Mouse (Mus musculus): Measurements from ENCODE around the gene Gm6588. TPM values are rescaled to one million over a fixed set of nuclear protein-coding genes. Genes with fewer than 3 reads are reported as not detected.

Gm6588 gene
- total RNA-seq, 2 experiments from 2014 or later: not detected

DNA sequence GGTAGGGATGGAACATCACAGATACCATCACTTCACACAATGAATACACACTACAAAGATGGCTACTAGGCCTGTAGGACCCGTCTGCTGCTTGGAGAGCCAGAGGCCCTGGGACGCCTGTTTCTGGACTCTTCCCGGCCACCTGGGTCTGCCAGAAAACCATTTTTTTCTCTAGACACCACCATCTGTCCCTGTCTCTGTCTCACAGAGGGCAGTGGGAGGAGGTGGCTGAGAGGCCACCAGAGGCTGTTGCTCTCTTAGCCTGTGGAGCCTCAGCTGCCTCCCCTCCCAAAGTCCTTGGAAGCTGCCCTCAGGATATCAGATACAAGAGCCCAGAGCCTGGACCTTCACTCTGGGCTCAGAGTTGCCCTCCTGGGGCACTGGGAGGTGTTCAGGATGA is 10.7 kb downstream of the Gm6588 start:
- intact Hi-C loops (cut with DNase I): loop anchor here (5.0 to 10.0 kb wide), 2 partner anchors 117 to 595 kb away; partner anchors contain the start of gene Sez6l
- DNase-seq (ENCODE audit: low spot score in 2 of 2): no peak

- intact Hi-C loops (cut with DNase I): loop anchor here (5.0 to 10.0 kb wide), 2 partner anchors 396 to 588 kb away; no protein-coding TSS in a partner anchor
- DNase-seq (ENCODE audit: low spot score in 2 of 2): peak in 1 of 2 experiments; percentile 40
These were observed 17.1 kb downstream of the Gm6588 start for GRCm38 (mm10) chr5:112466331-112466730.

DNA sequence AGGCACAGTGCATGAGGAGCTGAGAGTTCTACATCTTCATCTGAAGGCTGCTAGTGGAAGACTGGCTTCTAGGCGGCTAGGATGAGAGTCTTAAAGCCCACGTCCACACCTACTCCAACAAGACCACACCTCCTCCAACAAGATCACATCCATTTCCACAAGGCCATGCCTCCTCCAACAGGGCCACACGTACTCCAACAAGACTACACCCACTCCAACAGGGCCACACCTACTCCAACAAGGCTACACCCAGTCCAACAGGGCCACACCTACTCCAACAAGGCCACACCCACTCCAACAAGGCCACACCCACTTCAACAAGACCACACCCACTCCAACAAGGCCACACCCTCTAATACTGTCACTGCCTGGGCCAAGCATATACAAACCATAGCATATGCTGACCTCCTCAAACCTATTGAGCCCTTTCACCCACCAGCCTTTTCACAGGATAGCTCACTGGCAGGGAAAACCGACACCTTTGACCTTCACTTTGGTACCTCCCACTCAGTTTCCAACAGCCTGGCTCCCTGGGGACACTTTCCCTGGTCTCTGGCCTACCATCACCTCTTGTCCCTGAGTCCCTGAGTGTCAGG is 19.9 kb downstream of the Gm6588 start:
- no peak for DNase-seq (ENCODE audit: low spot score in 2 of 2)
- intact Hi-C loops (cut with DNase I): loop anchor here (2.0 to 10.0 kb wide), 3 partner anchors 106 to 586 kb away; no protein-coding TSS in a partner anchor

DNA sequence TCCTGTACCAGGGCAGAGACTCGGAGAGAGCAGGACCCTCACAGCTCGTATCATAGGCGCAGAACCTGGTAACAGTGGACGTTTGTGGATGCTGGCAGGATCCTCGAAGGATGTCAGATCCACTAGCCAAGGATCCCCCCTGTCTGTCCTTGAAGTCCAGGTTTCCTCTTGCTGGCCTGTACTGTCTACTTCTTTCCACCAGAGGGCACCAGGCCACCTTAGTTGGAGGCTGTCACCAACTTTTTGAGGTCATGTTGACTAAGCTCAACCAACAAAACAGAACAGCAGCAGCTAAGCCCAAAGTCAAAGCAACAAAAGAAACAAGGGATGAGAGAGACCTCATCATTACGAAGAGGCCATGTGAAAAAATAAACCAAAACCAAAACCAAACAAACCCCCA is 20.9 kb downstream of the Gm6588 start:
- peak; percentile 65 to 72 for DNase-seq (ENCODE audit: low spot score in 2 of 2)
- intact Hi-C loops (cut with DNase I): loop anchor here (5.0 kb wide), 1 partner anchor 177 kb away; no protein-coding TSS in a partner anchor

GRCm38 (mm10) chr5:112473453-112473852 is 24.2 kb downstream of the Gm6588 start:
- intact Hi-C loops (cut with DNase I): loop anchor here (5.0 kb wide), 1 partner anchor 174 kb away; no protein-coding TSS in a partner anchor
- DNase-seq (ENCODE audit: low spot score in 2 of 2): no peak

- DNase-seq (ENCODE audit: low spot score in 2 of 2): no peak
- intact Hi-C loops (cut with DNase I): no loop called here
These were observed 32.8 kb downstream of the Gm6588 start for GRCm38 (mm10) chr5:112481946-112482410.

- DNase-seq (ENCODE audit: low spot score in 2 of 2): no peak
- intact Hi-C loops (cut with DNase I): no loop called here
These were observed 33.3 kb downstream of the Gm6588 start for GRCm38 (mm10) chr5:112482551-112482950.

DNA sequence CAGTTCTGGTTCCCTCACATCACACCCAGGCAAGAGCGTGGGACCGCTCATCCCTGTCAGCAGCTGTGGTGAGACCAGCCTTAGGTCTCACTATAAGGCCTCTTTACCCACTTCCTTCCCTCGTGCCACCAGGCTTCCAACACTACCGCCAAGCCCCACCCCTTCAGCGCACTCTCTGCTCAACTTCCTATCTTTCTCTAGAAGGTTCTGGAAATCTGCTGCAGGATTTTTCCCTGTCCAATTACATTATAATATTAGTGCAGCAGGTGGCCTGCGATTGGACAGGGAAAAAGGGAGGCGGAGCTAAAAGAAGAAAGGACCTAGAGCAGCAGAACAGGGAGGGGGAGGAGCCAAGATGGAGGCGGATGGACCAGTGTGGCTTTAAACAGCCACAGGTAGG is 33.8 kb downstream of the Gm6588 start:
- DNase-seq (ENCODE audit: low spot score in 2 of 2): no peak

GRCm38 (mm10) chr5:112484924-112485715 is 35.9 kb downstream of the Gm6588 start:
- intact Hi-C loops (cut with DNase I): no loop called here
- no peak for DNase-seq (ENCODE audit: low spot score in 2 of 2)

More for the DNA sequence above, 33.8 kb downstream of the Gm6588 start:
- intact Hi-C loops (cut with DNase I): no loop called here

GRCm38 (mm10) chr5:112486415-112486814 is 37.2 kb downstream of the Gm6588 start:
- intact Hi-C loops (cut with DNase I): no loop called here

GRCm38 (mm10) chr5:112487504-112487903 is 38.3 kb downstream of the Gm6588 start:
- intact Hi-C loops (cut with DNase I): no loop called here
- no peak for DNase-seq (ENCODE audit: low spot score in 2 of 2)

More at GRCm38 (mm10) chr5:112486415-112486814, 37.2 kb downstream of the Gm6588 start:
- DNase-seq (ENCODE audit: low spot score in 2 of 2): no peak

- no peak for DNase-seq (ENCODE audit: low spot score in 2 of 2)
- intact Hi-C loops (cut with DNase I): no loop called here
These were observed 39.0 kb downstream of the Gm6588 start for GRCm38 (mm10) chr5:112488101-112488776.

GRCm38 (mm10) chr5:112491489-112491888 is 42.3 kb downstream of the Gm6588 start:
- intact Hi-C loops (cut with DNase I): no loop called here
- no peak for DNase-seq (ENCODE audit: low spot score in 2 of 2)

- intact Hi-C loops (cut with DNase I): no loop called here
- peak; percentile 47 to 79 for DNase-seq (ENCODE audit: low spot score in 2 of 2)
These were observed 44.3 kb downstream of the Gm6588 start for GRCm38 (mm10) chr5:112493492-112493891.

DNA sequence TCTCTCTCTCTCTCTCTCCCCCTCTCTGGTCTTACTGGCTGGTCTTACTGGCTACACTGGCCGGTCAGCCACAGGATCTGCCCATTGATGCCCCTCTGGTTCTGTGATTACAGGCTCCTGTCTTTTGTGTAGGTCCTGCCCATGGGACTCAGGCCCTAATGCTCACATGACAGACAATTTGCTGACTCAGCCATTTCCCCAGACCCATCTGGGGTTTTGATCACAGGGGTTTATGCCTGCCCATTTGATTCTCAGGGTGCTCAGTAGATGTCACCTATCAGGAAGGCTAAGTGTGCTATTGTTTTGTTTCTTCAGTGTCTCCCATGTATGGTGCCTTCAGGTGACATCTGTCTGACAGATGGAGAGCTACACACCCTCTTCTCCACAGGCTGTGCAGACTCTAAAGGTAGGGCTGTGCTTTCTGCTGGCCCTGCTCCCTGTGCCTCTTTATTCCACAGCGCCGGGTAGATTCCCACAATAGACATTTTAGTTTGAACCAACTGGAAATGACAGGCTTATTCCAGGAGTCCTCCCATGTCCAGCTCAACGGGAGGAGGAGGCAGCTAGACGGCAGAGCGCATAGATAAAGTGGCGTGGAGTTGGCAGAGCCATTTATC is 47.6 kb downstream of the Gm6588 start:
- intact Hi-C loops (cut with DNase I): no loop called here
- peak in 1 of 2 experiments; percentile 51 for DNase-seq (ENCODE audit: low spot score in 2 of 2)

DNA sequence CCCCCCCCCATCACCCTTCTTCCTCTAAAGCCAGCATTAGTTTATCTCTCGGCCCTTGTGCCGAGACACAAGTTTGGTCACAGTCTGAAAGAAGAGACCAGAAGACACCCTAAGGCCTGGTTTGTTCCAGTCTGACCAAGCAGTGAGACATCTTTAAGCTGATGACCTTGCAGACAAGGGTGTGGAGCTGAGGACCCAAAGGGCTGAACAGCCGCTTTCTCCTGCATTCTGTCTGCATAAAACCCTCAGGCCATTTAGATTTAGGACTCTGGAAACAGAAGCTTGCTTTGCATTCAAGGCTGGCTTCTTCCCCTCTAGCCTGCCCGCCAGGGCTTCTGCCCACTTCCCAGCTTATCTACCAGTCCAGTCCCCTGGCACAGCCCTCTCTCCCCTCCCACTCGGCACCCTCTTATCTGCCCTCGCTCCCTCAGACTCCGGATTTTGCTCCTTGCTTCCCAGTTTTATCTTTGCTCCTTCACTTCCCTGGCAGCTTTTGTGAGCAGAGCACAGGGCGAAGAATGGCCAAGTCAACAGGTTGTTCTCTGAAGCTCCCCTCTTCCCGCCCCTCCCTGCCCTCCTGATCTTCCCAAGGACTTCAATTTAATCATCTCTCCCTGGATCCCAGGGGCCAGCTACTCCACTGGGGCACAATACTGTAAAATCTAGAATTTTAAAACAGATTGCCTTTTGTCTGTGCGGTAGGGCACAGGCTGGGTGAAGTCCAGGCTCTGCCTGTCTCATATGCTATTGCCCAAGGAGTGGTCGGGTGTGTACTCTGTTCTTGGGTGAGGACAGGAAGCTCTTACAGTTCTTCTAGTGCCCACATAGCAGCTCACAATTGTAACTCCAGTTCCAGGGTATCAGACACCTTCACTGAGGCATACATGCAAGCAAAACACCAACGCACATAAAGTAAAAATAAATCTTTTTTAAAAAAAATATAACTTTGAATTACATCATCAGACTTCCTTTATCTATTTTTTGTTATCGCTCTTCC is 50.0 kb downstream of the Gm6588 start:
- peak in 1 of 2 experiments; percentile 69 for DNase-seq (ENCODE audit: low spot score in 2 of 2)
- intact Hi-C loops (cut with DNase I): no loop called here

- intact Hi-C loops (cut with DNase I): no loop called here
These were observed 50.9 kb downstream of the Gm6588 start for GRCm38 (mm10) chr5:112499918-112500682.

More at GRCm38 (mm10) chr5:112499918-112500682, 50.9 kb downstream of the Gm6588 start:
- no peak for DNase-seq (ENCODE audit: low spot score in 2 of 2)

All from left cerebral cortex, postnatal 25 days (tissue).